Mouse (Mus musculus) lung, embryonic 14.5 days (tissue): ENCODE measurements around the gene Il12rb1. TPM values are rescaled to one million over a fixed set of nuclear protein-coding genes. Genes with fewer than 3 reads are reported as not detected.

Source experiments
- ATAC-seq: fragments of 200-750 bp; cut with Nextera tagmentation; 2 replicates; pipeline ENCODE4 v1.8.0; 2017; ENCODE audit warnings: mild to moderate bottlenecking, moderate TSS enrichment, moderate library complexity; ENCODE audit not compliant: insufficient read depth
- DNase-seq: peaks from one replicate; pipeline ENCODE4 v3.0.0-alpha.2; 2015
- H3K27ac ChIP-seq: fragments of 300-500 bp; sonication (generic); 2 replicates; pipeline ENCODE4 v1.5.1; 2014; ENCODE audit warnings: low read depth, mild to moderate bottlenecking, moderate library complexity
- H3K27me3 ChIP-seq: fragments of 300-500 bp; sonication (generic); 2 replicates; pipeline ENCODE4 v1.6.1; 2014; ENCODE audit warnings: low read length, control low read depth; ENCODE audit not compliant: insufficient read depth
- H3K36me3 ChIP-seq: fragments of 300-500 bp; sonication (generic); 2 replicates; pipeline ENCODE4 v1.6.1; 2014; ENCODE audit warnings: control low read depth; ENCODE audit not compliant: insufficient read depth
- H3K4me1 ChIP-seq: fragments of 300-500 bp; sonication (generic); 2 replicates; pipeline ENCODE4 v1.6.1; 2014; ENCODE audit warnings: antibody characterized with exemption, control low read depth; ENCODE audit not compliant: insufficient read depth
- H3K4me2 ChIP-seq: fragments of 300-500 bp; sonication (generic); 2 replicates; pipeline ENCODE4 v1.6.1; 2014; ENCODE audit warnings: mild to moderate bottlenecking
- H3K4me3 ChIP-seq: fragments of 300-500 bp; sonication (generic); 2 replicates; pipeline ENCODE4 v1.5.1; 2014; ENCODE audit warnings: low read depth, low read length
- H3K9ac ChIP-seq: fragments of 300-500 bp; sonication (generic); 2 replicates; pipeline ENCODE4 v1.6.1; 2014
- H3K9me3 ChIP-seq: fragments of 300-500 bp; sonication (generic); 2 replicates; pipeline ENCODE4 v1.6.1; 2016; ENCODE audit warnings: low read depth, low read length, control low read depth
- CTCF ChIP-seq: IDR thresholded peaks from 2 replicates; pipeline ENCODE4 v1.5.1; 2016; ENCODE audit warnings: antibody characterized with exemption, low read depth
- WGBS: fragments of 180-500 bp; shearing (Covaris S2); extraction: QIAGEN DNeasy Blood & Tissue Kit; methylation state at CpG from one replicate; pipeline ENCODE4 v1.1.7; 2014; 5-methylcytosine and 5-hydroxymethylcytosine counted together
- polyA plus RNA-seq: library from polyadenylated mRNA; unstranded; fragments of >200 nt; fragmentation: Nextera tagmentation; extraction: Ambion mirVana; gene quantifications from 2 replicates; pipeline ENCODE4 v1.2.1, GENCODE M21; 2014

The Il12rb1 gene
- polyA plus RNA-seq, 1 experiment from 2014 or later = 0.17 TPM

GRCm38 (mm10) chr8:70773833-70774232, 34.4 kb upstream of the Il12rb1 start:
- no peak overlapping the region for H3K4me3 ChIP-seq
- no peaks in the 10 kb centered on the region for H3K9me3 ChIP-seq
- TF ChIP-seq CTCF = no peak
- ATAC-seq (peak; percentile 20), DNase-seq (peak; percentile 88)
- 42% methylated on average over 9 of the region's 9 CpGs for WGBS
- peak overlapping the region; percentile 37 for H3K4me2 ChIP-seq
- peak overlapping the region; percentile 72 for H3K27ac ChIP-seq
- peak overlapping the region; percentile 42 for H3K9ac ChIP-seq
- peaks cover 17% of the 10 kb centered on the region for H3K4me1 ChIP-seq
- no peaks in the 10 kb centered on the region for H3K27me3 ChIP-seq
- H3K36me3 ChIP-seq = peaks cover 67% of the 10 kb centered on the region

DNA sequence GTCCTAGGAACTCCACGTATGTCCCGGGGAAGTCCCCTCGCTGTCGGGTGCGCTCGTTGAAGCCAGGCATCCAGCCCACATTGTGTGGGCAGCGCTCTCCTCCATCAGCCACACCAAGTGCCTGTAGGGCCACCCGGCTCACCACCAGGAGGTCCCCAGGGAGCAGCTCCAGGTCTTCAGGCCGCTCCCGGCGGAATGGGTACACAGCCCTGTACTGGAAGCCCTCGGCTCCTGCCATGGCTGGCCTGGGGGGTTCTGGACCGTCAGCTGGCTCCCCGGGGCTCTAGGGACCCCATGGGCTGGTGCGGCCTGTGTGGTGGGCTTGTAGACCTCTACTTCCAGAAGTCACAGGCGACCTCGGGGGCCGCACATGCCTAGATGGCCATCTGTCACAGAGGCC, 33.5 kb upstream of the Il12rb1 start:
- H3K4me1 ChIP-seq = peaks cover 17% of the 10 kb centered on the region
- H3K4me2 ChIP-seq = peak overlapping the region; percentile 4; the same call in 1 of the 2 replicates
- 93% methylated on average over 18 of the region's 18 CpGs for WGBS
- H3K27me3 ChIP-seq = no peaks in the 10 kb centered on the region
- H3K9ac ChIP-seq = no peak overlapping the region
- DNase-seq = no peak
- H3K9me3 ChIP-seq = no peaks in the 10 kb centered on the region
- peaks cover 67% of the 10 kb centered on the region for H3K36me3 ChIP-seq
- no peak for ATAC-seq
- H3K27ac ChIP-seq = peak overlapping the region; percentile 72; the same call in 1 of the 2 replicates
- no peak for TF ChIP-seq CTCF
- 0 out of 2 replicates have a peak overlapping the region, but pooled peaks have one; percentile 2 for H3K4me3 ChIP-seq

DNA sequence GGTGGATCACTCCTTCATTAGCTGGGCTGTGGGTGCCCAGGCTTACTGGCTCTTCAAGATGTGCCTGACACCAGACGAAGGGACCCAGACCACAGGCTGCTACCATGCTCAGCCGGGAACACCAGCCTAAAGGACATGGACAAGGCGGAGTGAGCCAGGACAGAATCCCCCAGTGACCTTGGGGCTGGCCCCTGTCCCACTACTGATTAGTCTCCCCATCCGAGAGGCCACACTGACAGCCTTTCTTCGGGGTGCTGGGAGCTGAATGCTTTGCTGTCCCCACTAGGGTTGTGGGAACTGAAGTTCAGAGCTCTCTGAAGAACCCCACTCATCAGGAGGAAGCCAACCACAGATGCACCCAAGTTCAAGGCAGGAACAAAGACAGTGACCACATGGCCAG, 33.0 kb upstream of the Il12rb1 start:
- Histone ChIP-seq H3K27me3 (no peaks in the 10 kb centered on the region), H3K27ac (no peak overlapping the region), H3K4me2 (peak overlapping the region; percentile 89), H3K9ac (peak overlapping the region; percentile 93), H3K9me3 (no peaks in the 10 kb centered on the region), H3K36me3 (peaks cover 67% of the 10 kb centered on the region), H3K4me3 (peak overlapping the region; percentile 90), H3K4me1 (peaks cover 17% of the 10 kb centered on the region)
- ATAC-seq = no peak
- WGBS = 81% methylated on average over 5 of the region's 5 CpGs
- TF ChIP-seq CTCF = no peak
- no peak for DNase-seq

GRCm38 (mm10) chr8:70775851-70776495, 32.3 kb upstream of the Il12rb1 start:
- DNase-seq = peak; percentile 34

DNA sequence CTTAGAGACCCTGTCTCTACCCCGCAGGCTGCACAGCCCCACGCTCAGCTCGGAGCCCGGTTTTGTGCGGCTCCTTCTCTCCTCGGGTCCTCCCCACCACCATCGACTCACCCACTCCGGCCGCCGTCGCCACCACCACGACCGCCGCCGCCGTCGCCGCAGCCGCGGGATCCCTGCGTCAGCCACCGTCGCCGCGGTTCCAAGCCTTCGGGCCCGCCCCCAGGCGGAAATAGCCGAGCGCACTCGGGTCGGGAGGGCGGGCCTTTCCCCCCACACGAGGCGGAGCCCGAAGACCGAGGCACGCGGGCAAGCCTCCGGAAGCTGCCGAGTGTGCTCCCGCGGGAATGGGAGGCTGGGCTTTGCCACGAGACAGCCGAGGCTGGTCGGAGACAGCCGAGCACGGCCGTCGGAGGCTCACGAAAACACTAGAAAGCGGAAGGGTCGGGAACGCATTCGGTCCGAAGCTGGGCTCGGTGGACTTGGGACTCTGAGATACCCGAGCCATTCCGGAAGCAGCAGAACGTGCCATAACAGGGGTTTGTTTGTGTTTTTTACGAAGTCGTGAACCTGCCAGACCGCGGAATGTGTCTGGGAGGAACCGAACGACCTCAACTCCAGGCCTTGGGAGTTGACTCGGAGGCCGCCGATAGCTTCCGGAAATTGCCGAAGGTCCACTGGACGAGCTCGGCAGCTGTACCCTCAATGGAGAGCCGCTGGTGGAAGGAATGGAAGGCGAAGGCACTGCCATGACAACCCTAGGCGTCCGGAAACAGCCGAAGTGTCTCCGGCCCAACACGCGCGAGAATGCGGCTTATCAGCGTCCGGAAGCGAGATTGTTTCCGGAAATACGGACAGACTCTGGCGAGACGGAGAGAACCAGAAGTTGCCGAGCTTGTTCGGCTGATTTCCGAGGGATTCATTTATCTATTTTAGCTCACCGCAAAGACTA, 31.5 kb upstream of the Il12rb1 start, which contains the start of gene Pik3r2:
Gene Pik3r2 (minus strand): TSS at position 218 of the 949 bp plus-strand sequence.
- H3K9me3 ChIP-seq = no peaks in the 10 kb centered on the region
- ATAC-seq (peak; percentile 92), DNase-seq (peak; percentile 99)
- H3K4me3 ChIP-seq = peak within 1 kb of the TSS; percentile 90
- peaks cover 17% of the 10 kb centered on the region for H3K4me1 ChIP-seq
- H3K27ac ChIP-seq = peak within 1 kb of the TSS; percentile 99
- H3K27me3 ChIP-seq = no peaks in the 10 kb centered on the region
- H3K4me2 ChIP-seq = peak within 1 kb of the TSS; percentile 89
- TF ChIP-seq CTCF = peak; percentile 58
- H3K9ac ChIP-seq = peak within 1 kb of the TSS; percentile 93
- WGBS = under 1% methylated on average over 91 of the region's 94 CpGs
- peaks cover 68% of the 10 kb centered on the region for H3K36me3 ChIP-seq

More at GRCm38 (mm10) chr8:70775851-70776495, 32.3 kb upstream of the Il12rb1 start:
- WGBS = 5% methylated on average over 24 of the region's 34 CpGs
- no peaks in the 10 kb centered on the region for H3K9me3 ChIP-seq
- H3K36me3 ChIP-seq = peaks cover 67% of the 10 kb centered on the region
- H3K9ac ChIP-seq = peak overlapping the region; percentile 93
- H3K4me2 ChIP-seq = peak overlapping the region; percentile 89
- peak overlapping the region; percentile 90 for H3K4me3 ChIP-seq
- no peak for TF ChIP-seq CTCF
- ATAC-seq = peak; percentile 15; the same call in 1 of the 2 replicates
- H3K4me1 ChIP-seq = peaks cover 17% of the 10 kb centered on the region
- H3K27me3 ChIP-seq = no peaks in the 10 kb centered on the region
- peak overlapping the region; percentile 99; the same call in 1 of the 2 replicates for H3K27ac ChIP-seq

DNA sequence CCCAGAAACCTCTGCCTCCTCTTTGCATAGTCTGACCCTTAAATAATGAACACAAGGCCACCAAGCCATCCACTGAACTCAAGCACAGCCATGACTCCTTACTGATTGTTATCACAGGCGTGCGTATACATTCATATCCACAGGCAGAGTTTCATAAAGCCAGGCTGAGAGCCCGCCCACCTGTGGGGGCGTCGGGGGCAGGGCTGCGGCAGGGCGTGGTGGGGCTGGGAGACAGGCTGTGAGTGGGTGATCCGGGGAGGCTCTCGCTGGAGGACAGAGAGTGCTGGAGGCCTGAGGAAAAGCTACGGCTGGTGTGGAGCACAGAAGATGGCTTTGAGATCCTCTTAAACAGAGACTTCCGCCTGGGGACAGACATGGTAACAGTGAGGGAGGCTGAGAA, 28.2 kb upstream of the Il12rb1 start:
- Histone ChIP-seq H3K27ac (no peak overlapping the region), H3K4me2 (no peak overlapping the region), H3K27me3 (no peaks in the 10 kb centered on the region), H3K36me3 (peaks cover 64% of the 10 kb centered on the region), H3K4me3 (no peak overlapping the region), H3K9me3 (no peaks in the 10 kb centered on the region), H3K9ac (no peak overlapping the region), H3K4me1 (peaks cover 13% of the 10 kb centered on the region)
- WGBS = 69% methylated on average over 11 of the region's 11 CpGs
- TF ChIP-seq CTCF = no peak
- ATAC-seq = no peak
- DNase-seq = no peak
